Mouse (Mus musculus): Measurements from ENCODE around the gene Zfp750.

Zfp750 gene

GRCm38 (mm10) chr11:121475699-121476415 lies 43.3 kb downstream of the Zfp750 start:
- peak; percentile 74 for DNase-seq (ENCODE audit: low spot score)

- DNase-seq (ENCODE audit: low spot score): no peak
These were observed 44.3 kb downstream of the Zfp750 start for GRCm38 (mm10) chr11:121474831-121475230.

GRCm38 (mm10) chr11:121467408-121467807 lies 51.7 kb downstream of the Zfp750 start:
- no peak for DNase-seq (ENCODE audit: low spot score)

Measured in lung, postnatal 25 days (tissue).